Mouse (Mus musculus): ENCODE measurements around the gene Dner. TPM values are rescaled to one million over a fixed set of nuclear protein-coding genes. Genes with fewer than 3 reads are reported as not detected.

The Dner gene
- polyA plus RNA-seq, 1 experiment from 2014 or later, result 28.1 TPM

GRCm38 (mm10) chr1:84366553-84366952, 329.5 kb downstream of the Dner start:
- WGBS, result 70% methylated on average over 3 of the region's 3 CpGs
- no peaks in the 10 kb centered on the region for H3K9me3 ChIP-seq (ENCODE audit: control insufficient read depth, low read length)
- no peaks in the 10 kb centered on the region for H3K27me3 ChIP-seq (ENCODE audit: control insufficient read depth, insufficient read depth, low read length)
- H3K27ac ChIP-seq (ENCODE audit: low read depth, low read length), result no peak overlapping the region
- no peak overlapping the region for H3K9ac ChIP-seq (ENCODE audit: low read length)
- ATAC-seq (ENCODE audit: low FRiP score), result no peak
- H3K4me2 ChIP-seq, result no peak overlapping the region
- no peaks in the 10 kb centered on the region for H3K4me1 ChIP-seq (ENCODE audit: control insufficient read depth, insufficient read depth, low read length)
- no peak overlapping the region for H3K4me3 ChIP-seq (ENCODE audit: low read depth, low read length)
- DNase-seq (ENCODE audit: low spot score, missing footprints), result no peak
- no peaks in the 10 kb centered on the region for H3K36me3 ChIP-seq (ENCODE audit: control insufficient read depth, insufficient read depth, low read length)

- DNase-seq (ENCODE audit: low spot score, missing footprints), result no peak
- WGBS, result 90% methylated on average over 8 of the region's 8 CpGs
- Histone ChIP-seq H3K4me2 (no peak within 1 kb of the TSS), H3K9me3 (ENCODE audit: control insufficient read depth, low read length) (no peaks in the 10 kb centered on the region), H3K4me1 (ENCODE audit: control insufficient read depth, insufficient read depth, low read length) (no peaks in the 10 kb centered on the region), H3K27ac (ENCODE audit: low read depth, low read length) (no peak within 1 kb of the TSS), H3K36me3 (ENCODE audit: control insufficient read depth, insufficient read depth, low read length) (no peaks in the 10 kb centered on the region), H3K27me3 (ENCODE audit: control insufficient read depth, insufficient read depth, low read length) (no peaks in the 10 kb centered on the region), H3K4me3 (ENCODE audit: low read depth, low read length) (no peak within 1 kb of the TSS), H3K9ac (ENCODE audit: low read length) (no peak within 1 kb of the TSS)
- no peak for ATAC-seq (ENCODE audit: low FRiP score)
Observed at GRCm38 (mm10) chr1:84363967-84364366, 332.1 kb downstream of the Dner start, which contains the start of gene Pid1. Gene Pid1 (minus strand): TSS chr1:84364180.

- ATAC-seq (ENCODE audit: low FRiP score) (no peak), DNase-seq (ENCODE audit: low spot score, missing footprints) (no peak)
- Histone ChIP-seq H3K36me3 (ENCODE audit: control insufficient read depth, insufficient read depth, low read length) (no peaks in the 10 kb centered on the region), H3K4me2 (no peak overlapping the region), H3K9ac (ENCODE audit: low read length) (no peak overlapping the region), H3K27me3 (ENCODE audit: control insufficient read depth, insufficient read depth, low read length) (no peaks in the 10 kb centered on the region), H3K9me3 (ENCODE audit: control insufficient read depth, low read length) (no peaks in the 10 kb centered on the region), H3K4me1 (ENCODE audit: control insufficient read depth, insufficient read depth, low read length) (no peaks in the 10 kb centered on the region), H3K27ac (ENCODE audit: low read depth, low read length) (no peak overlapping the region), H3K4me3 (ENCODE audit: low read depth, low read length) (no peak overlapping the region)
- 89% methylated on average over 7 of the region's 7 CpGs for WGBS
Observed at GRCm38 (mm10) chr1:84362709-84363617, 333.1 kb downstream of the Dner start.

- no peaks in the 10 kb centered on the region for H3K36me3 ChIP-seq (ENCODE audit: control insufficient read depth, insufficient read depth, low read length)
Observed at GRCm38 (mm10) chr1:84362209-84362608, 333.8 kb downstream of the Dner start.

GRCm38 (mm10) chr1:84361389-84361788, 334.6 kb downstream of the Dner start:
- H3K4me1 ChIP-seq (ENCODE audit: control insufficient read depth, insufficient read depth, low read length), result no peaks in the 10 kb centered on the region
- WGBS, result 91% methylated on average over 3 of the region's 3 CpGs
- H3K9me3 ChIP-seq (ENCODE audit: control insufficient read depth, low read length), result no peaks in the 10 kb centered on the region
- H3K27ac ChIP-seq (ENCODE audit: low read depth, low read length), result no peak overlapping the region
- H3K4me3 ChIP-seq (ENCODE audit: low read depth, low read length), result no peak overlapping the region
- no peak overlapping the region for H3K4me2 ChIP-seq
- no peak for ATAC-seq (ENCODE audit: low FRiP score)
- H3K36me3 ChIP-seq (ENCODE audit: control insufficient read depth, insufficient read depth, low read length), result no peaks in the 10 kb centered on the region
- DNase-seq (ENCODE audit: low spot score, missing footprints), result no peak
- H3K9ac ChIP-seq (ENCODE audit: low read length), result no peak overlapping the region
- no peaks in the 10 kb centered on the region for H3K27me3 ChIP-seq (ENCODE audit: control insufficient read depth, insufficient read depth, low read length)

More at GRCm38 (mm10) chr1:84362209-84362608, 333.8 kb downstream of the Dner start:
- Histone ChIP-seq H3K9ac (ENCODE audit: low read length) (no peak overlapping the region), H3K27ac (ENCODE audit: low read depth, low read length) (no peak overlapping the region), H3K9me3 (ENCODE audit: control insufficient read depth, low read length) (no peaks in the 10 kb centered on the region), H3K4me2 (no peak overlapping the region), H3K27me3 (ENCODE audit: control insufficient read depth, insufficient read depth, low read length) (no peaks in the 10 kb centered on the region), H3K4me1 (ENCODE audit: control insufficient read depth, insufficient read depth, low read length) (no peaks in the 10 kb centered on the region), H3K4me3 (ENCODE audit: low read depth, low read length) (no peak overlapping the region)
- WGBS, result 76% methylated on average over 1 of the region's 1 CpGs
- DNase-seq (ENCODE audit: low spot score, missing footprints) (no peak), ATAC-seq (ENCODE audit: low FRiP score) (no peak)

GRCm38 (mm10) chr1:84359611-84360500, 336.2 kb downstream of the Dner start:
- H3K36me3 ChIP-seq (ENCODE audit: control insufficient read depth, insufficient read depth, low read length), result no peaks in the 10 kb centered on the region
- WGBS, result 84% methylated on average over 6 of the region's 6 CpGs
- ATAC-seq (ENCODE audit: low FRiP score), result no peak
- H3K27me3 ChIP-seq (ENCODE audit: control insufficient read depth, insufficient read depth, low read length), result no peaks in the 10 kb centered on the region
- H3K9me3 ChIP-seq (ENCODE audit: control insufficient read depth, low read length), result no peaks in the 10 kb centered on the region
- no peaks in the 10 kb centered on the region for H3K4me1 ChIP-seq (ENCODE audit: control insufficient read depth, insufficient read depth, low read length)
- H3K4me3 ChIP-seq (ENCODE audit: low read depth, low read length), result no peak overlapping the region
- H3K9ac ChIP-seq (ENCODE audit: low read length), result no peak overlapping the region
- no peak overlapping the region for H3K27ac ChIP-seq (ENCODE audit: low read depth, low read length)
- DNase-seq (ENCODE audit: low spot score, missing footprints), result no peak
- H3K4me2 ChIP-seq, result no peak overlapping the region

GRCm38 (mm10) chr1:84357216-84357615, 338.8 kb downstream of the Dner start:
- WGBS, result 91% methylated on average over 5 of the region's 5 CpGs
- H3K4me3 ChIP-seq (ENCODE audit: low read depth, low read length), result no peak overlapping the region
- H3K9ac ChIP-seq (ENCODE audit: low read length), result no peak overlapping the region
- DNase-seq (ENCODE audit: low spot score, missing footprints) (no peak), ATAC-seq (ENCODE audit: low FRiP score) (no peak)
- H3K4me1 ChIP-seq (ENCODE audit: control insufficient read depth, insufficient read depth, low read length), result no peaks in the 10 kb centered on the region
- no peaks in the 10 kb centered on the region for H3K36me3 ChIP-seq (ENCODE audit: control insufficient read depth, insufficient read depth, low read length)
- no peak overlapping the region for H3K4me2 ChIP-seq
- H3K27me3 ChIP-seq (ENCODE audit: control insufficient read depth, insufficient read depth, low read length), result no peaks in the 10 kb centered on the region
- no peak overlapping the region for H3K27ac ChIP-seq (ENCODE audit: low read depth, low read length)
- no peaks in the 10 kb centered on the region for H3K9me3 ChIP-seq (ENCODE audit: control insufficient read depth, low read length)

GRCm38 (mm10) chr1:84350262-84350661, 345.8 kb downstream of the Dner start:
- H3K27ac ChIP-seq (ENCODE audit: low read depth, low read length), result no peak overlapping the region
- no peak overlapping the region for H3K9ac ChIP-seq (ENCODE audit: low read length)
- WGBS, result 84% methylated on average over 2 of the region's 2 CpGs
- H3K9me3 ChIP-seq (ENCODE audit: control insufficient read depth, low read length), result no peaks in the 10 kb centered on the region
- no peaks in the 10 kb centered on the region for H3K36me3 ChIP-seq (ENCODE audit: control insufficient read depth, insufficient read depth, low read length)
- H3K27me3 ChIP-seq (ENCODE audit: control insufficient read depth, insufficient read depth, low read length), result no peaks in the 10 kb centered on the region
- no peak overlapping the region for H3K4me3 ChIP-seq (ENCODE audit: low read depth, low read length)
- ATAC-seq (ENCODE audit: low FRiP score) (no peak), DNase-seq (ENCODE audit: low spot score, missing footprints) (no peak)
- no peak overlapping the region for H3K4me2 ChIP-seq
- no peaks in the 10 kb centered on the region for H3K4me1 ChIP-seq (ENCODE audit: control insufficient read depth, insufficient read depth, low read length)
